Mouse (Mus musculus) CH12.LX (cell line): ENCODE data around the gene Chchd6. TPM values are rescaled to one million over a fixed set of nuclear protein-coding genes. Genes with fewer than 3 reads are reported as not detected.

ENCODE experiments used
- DNase-seq: peaks from one replicate; pipeline ENCODE4 v3.0.0-alpha.2; 2013; ENCODE audit errors: extremely low read depth
- H3K27ac ChIP-seq: 2 replicates; pipeline ENCODE4 v1.5.1; 2012; ENCODE audit warnings: low read depth, mild to moderate bottlenecking, control low read depth, moderate library complexity; ENCODE audit not compliant: insufficient read depth
- H3K27me3 ChIP-seq: replicated peaks from 2 replicates; pipeline ENCODE3; 2012; ENCODE audit warnings: inconsistent platforms
- H3K36me3 ChIP-seq, 2 experiments: replicated peaks in 1 of 2; 2 replicates each; pipeline versions ENCODE3 to v1.6.1; 2012; ENCODE audit warnings: inconsistent platforms in 1 of 2, low read length in 1 of 2, mild to moderate bottlenecking in 1 of 2, mixed read lengths in 1 of 2, moderate library complexity in 1 of 2; ENCODE audit not compliant: control insufficient read depth in 1 of 2, insufficient read depth in 1 of 2
- H3K4me1 ChIP-seq, 2 experiments: 2 replicates each; pipeline ENCODE4 v1.6.1; 2012; ENCODE audit warnings: inconsistent platforms in 1 of 2, moderate library complexity in 1 of 2; ENCODE audit not compliant: insufficient read depth in 2 of 2, control insufficient read depth in 1 of 2
- H3K4me2 ChIP-seq: 2 replicates; pipeline ENCODE4 v1.6.1; 2012; ENCODE audit warnings: low read depth, mild to moderate bottlenecking, control low read depth; ENCODE audit not compliant: poor library complexity, insufficient read depth, severe bottlenecking
- H3K4me3 ChIP-seq, 3 experiments: fragments of 150-350 bp in 1 of 3; sonication (generic) in 1 of 3; replicated peaks in 1 of 3; 2 replicates each; pipeline versions ENCODE3 to v1.5.1; 2011 to 2012; ENCODE audit warnings: low read depth in 2 of 3, low read length in 2 of 3, mild to moderate bottlenecking in 2 of 3, moderate library complexity in 2 of 3, control low read depth in 1 of 3, improper control_type of control experiment in 1 of 3, inconsistent platforms in 1 of 3, mixed read lengths in 1 of 3; ENCODE audit not compliant: poor library complexity in 1 of 3
- H3K79me2 ChIP-seq: replicated peaks from 2 replicates; pipeline ENCODE4 v1.6.1; 2012; ENCODE audit warnings: mild to moderate bottlenecking, moderate library complexity; ENCODE audit not compliant: control insufficient read depth, poor library complexity, insufficient read depth, severe bottlenecking; ENCODE audit errors: extremely low read depth
- H3K9ac ChIP-seq: 2 replicates; pipeline ENCODE4 v1.6.1; 2012; ENCODE audit warnings: low read depth, mild to moderate bottlenecking, control low read depth, moderate library complexity; ENCODE audit not compliant: insufficient read depth
- H3K9me3 ChIP-seq: replicated peaks from 2 replicates; pipeline ENCODE3; 2012; ENCODE audit warnings: low read length, inconsistent platforms, mixed read lengths
- BHLHE40 ChIP-seq: IDR thresholded peaks from 2 replicates; pipeline ENCODE4 v1.6.1; 2011; ENCODE audit warnings: mild to moderate bottlenecking, low read depth, low read length, improper control_type of control experiment
- CHD1 ChIP-seq: IDR thresholded peaks from 2 replicates; pipeline ENCODE4 v1.6.1; 2012; ENCODE audit warnings: low read depth, low read length, improper control_type of control experiment, inconsistent platforms
- CTCF ChIP-seq, 2 experiments: IDR thresholded peaks in 1 of 2; conservative IDR thresholded peaks in 1 of 2; 2 replicates each; pipeline ENCODE4 v1.5.1; 2011 to 2012; ENCODE audit warnings: low read depth in 2 of 2, low read length in 2 of 2, improper control_type of control experiment in 1 of 2, inconsistent platforms in 1 of 2, mild to moderate bottlenecking in 1 of 2, moderate library complexity in 1 of 2
- E2F4 ChIP-seq: IDR thresholded peaks from 2 replicates; pipeline ENCODE4 v1.6.1; 2011; ENCODE audit warnings: low read depth, low read length, improper control_type of control experiment; ENCODE audit not compliant: insufficient replicate concordance
- EP300 ChIP-seq: IDR thresholded peaks from 2 replicates; pipeline ENCODE4 v1.6.1; 2011; ENCODE audit warnings: low read length, improper control_type of control experiment
- ETS1 ChIP-seq: conservative IDR thresholded peaks from 2 replicates; pipeline ENCODE4 v1.6.1; 2012; ENCODE audit warnings: low read depth, mild to moderate bottlenecking, inconsistent platforms, low read length, improper control_type of control experiment, moderate library complexity
- GABPA ChIP-seq: IDR thresholded peaks from 2 replicates; pipeline ENCODE4 v1.6.1; 2012; ENCODE audit warnings: low read depth, low read length, improper control_type of control experiment, inconsistent platforms; ENCODE audit not compliant: insufficient replicate concordance
- JUND ChIP-seq: conservative IDR thresholded peaks from 2 replicates; pipeline ENCODE4 v1.6.1; 2011; ENCODE audit warnings: low read depth, low read length, improper control_type of control experiment
- MEF2A ChIP-seq: IDR thresholded peaks from 2 replicates; pipeline ENCODE4 v1.6.1; 2014; ENCODE audit warnings: low read depth, mild to moderate bottlenecking, inconsistent platforms, low read length, improper control_type of control experiment, borderline replicate concordance
- MYC ChIP-seq: IDR thresholded peaks from 2 replicates; pipeline ENCODE4 v1.6.1; 2011; ENCODE audit warnings: low read depth, mild to moderate bottlenecking, improper control_type of control experiment, low read length
- PAX5 ChIP-seq: IDR thresholded peaks from 2 replicates; pipeline ENCODE4 v1.6.1; 2012; ENCODE audit warnings: low read length, inconsistent platforms, mixed read lengths
- POLR2A ChIP-seq: IDR thresholded peaks from 2 replicates; pipeline ENCODE4 v1.6.1; 2011; ENCODE audit warnings: low read depth, mild to moderate bottlenecking, improper control_type of control experiment, low read length
- SIN3A ChIP-seq: IDR thresholded peaks from 2 replicates; pipeline ENCODE4 v1.6.1; 2012; ENCODE audit warnings: low read length, improper control_type of control experiment, inconsistent platforms
- SMC3 ChIP-seq: IDR thresholded peaks from 2 replicates; pipeline ENCODE4 v1.6.1; 2011; ENCODE audit warnings: low read depth, low read length, improper control_type of control experiment
- ZC3H11A ChIP-seq: IDR thresholded peaks from 2 replicates; pipeline ENCODE4 v1.6.1; 2012; ENCODE audit warnings: low read depth, mild to moderate bottlenecking, inconsistent platforms, low read length, improper control_type of control experiment
- ZMIZ1 ChIP-seq: IDR thresholded peaks from 2 replicates; pipeline ENCODE4 v1.6.1; 2012; ENCODE audit warnings: low read depth, mild to moderate bottlenecking, inconsistent platforms, low read length, improper control_type of control experiment
- dilution Hi-C: fragments of 300-500 bp; cut with MboI; formaldehyde crosslinking; loops from 2 replicates; pipeline ENCODE4 v1.14.3; 2020; ENCODE audit warnings: low sequenced_read_pairs; ENCODE audit not compliant: extremely low pct_unique_long_range_greater_than_20kb, extremely low pct_ligation_motif_present
- in situ Hi-C: fragments of 300-500 bp; cut with MboI; formaldehyde crosslinking; loops from 3 replicates; pipeline ENCODE4 v1.14.3; 2019; ENCODE audit warnings: low sequenced_read_pairs, low pct_ligation_motif_present, low pct_unique_long_range_greater_than_20kb, mixed read lengths
- polyA plus RNA-seq: library from polyadenylated mRNA; unstranded; fragments of >175 nt; gene quantifications from 2 replicates; pipeline ENCODE4 v1.2.1, GENCODE M21; 2012; ENCODE audit warnings: low read depth; ENCODE audit not compliant: insufficient read length
- total RNA-seq, 2 experiments: library from RNA; depleted of rRNA; stranded (reverse); fragments of 300-350 nt in 1 of 2; fragments of >200 nt in 1 of 2; gene quantifications; 2 replicates each; pipeline ENCODE4 v1.2.3; 2012 to 2014

Chchd6 gene
- total and polyA plus RNA-seq, 3 experiments = 33.3 to 41.5 (median 41.3) TPM

- no peak overlapping the region for H3K4me2 ChIP-seq
- in situ Hi-C loops = loop anchor here (10.0 kb wide), 1 partner anchor 432 kb away; no protein-coding TSS in a partner anchor
Measured at GRCm38 (mm10) chr6:89556566-89556965, 38.9 kb downstream of the Chchd6 start.

GRCm38 (mm10) chr6:89555971-89556370, 39.5 kb downstream of the Chchd6 start:
- dilution Hi-C loops = no loop called here
- in situ Hi-C loops = loop anchor here (10.0 kb wide), 1 partner anchor 431 kb away; no protein-coding TSS in a partner anchor
- Histone ChIP-seq H3K36me3 (peaks cover 0 to 19% of the 10 kb centered on the region in 2 experiments), H3K4me3 (no peak overlapping the region), H3K9ac (no peak overlapping the region), H3K79me2 (no peaks in the 10 kb centered on the region), H3K4me2 (no peak overlapping the region), H3K27me3 (no peaks in the 10 kb centered on the region), H3K4me1 (peaks cover 0 to 10% of the 10 kb centered on the region in 2 experiments; a peak in 2 of 4 replicates), H3K27ac (no peak overlapping the region), H3K9me3 (no peaks in the 10 kb centered on the region)
- no peak for DNase-seq
- TF ChIP-seq PAX5 = no peak
- no peak for TF ChIP-seq ZC3H11A
- no peak for TF ChIP-seq GABPA
- no peak for TF ChIP-seq E2F4
- TF ChIP-seq POLR2A = no peak
- no peak for TF ChIP-seq ETS1
- no peak for TF ChIP-seq ZMIZ1
- TF ChIP-seq SIN3A = no peak
- TF ChIP-seq CTCF (conservative IDR thresholded peaks at IDR 0.05 in 1 of 2, IDR thresholded peaks at IDR 0.05 in 1 of 2; ENCODE audit: low read depth in 2 of 2, low read length in 2 of 2) = no peak
- TF ChIP-seq MEF2A = no peak
- no peak for TF ChIP-seq MYC
- no peak for TF ChIP-seq CHD1
- no peak for TF ChIP-seq EP300
- no peak for TF ChIP-seq BHLHE40
- no peak for TF ChIP-seq JUND

More at GRCm38 (mm10) chr6:89556566-89556965, 38.9 kb downstream of the Chchd6 start:
- H3K9ac ChIP-seq = no peak overlapping the region
- H3K9me3 ChIP-seq = no peaks in the 10 kb centered on the region
- H3K79me2 ChIP-seq = no peaks in the 10 kb centered on the region
- no peak overlapping the region for H3K27ac ChIP-seq
- TF ChIP-seq ETS1 (no peak), SMC3 (peak; percentile 18)
- peaks cover 0 to 10% of the 10 kb centered on the region in 2 experiments; a peak in 2 of 4 replicates for H3K4me1 ChIP-seq
- DNase-seq = no peak
- H3K27me3 ChIP-seq = no peaks in the 10 kb centered on the region
- H3K36me3 ChIP-seq = peaks cover 0 to 18% of the 10 kb centered on the region in 2 experiments
- H3K4me3 ChIP-seq = no peak overlapping the region
- dilution Hi-C loops = no loop called here
